Mouse (Mus musculus): Measurements from ENCODE around the gene Rbm15. TPM values are rescaled to one million over a fixed set of nuclear protein-coding genes. Genes with fewer than 3 reads are reported as not detected.
A peak's percentile ranks its signal among the peaks of the same experiment; 100 is the strongest.

The Rbm15 gene
- polyA plus RNA-seq, 1 experiment from 2014 or later: 20.7 TPM

- H3K9ac ChIP-seq (replicated peaks; ENCODE audit: low read depth, low read length): peak overlapping the region; percentile 71
- peak overlapping the region; percentile 96 for H3K27ac ChIP-seq (ENCODE audit: low read length)
- H3K27me3 ChIP-seq (ENCODE audit: control insufficient read depth, insufficient read depth, low read length): no peaks in the 10 kb centered on the region
- WGBS: 11% methylated on average over 12 of the region's 12 CpGs
- H3K4me2 ChIP-seq (replicated peaks; ENCODE audit: low read depth, low read length): peak overlapping the region; percentile 45
- H3K4me3 ChIP-seq (ENCODE audit: low read depth, low read length): peak overlapping the region; percentile 97
- peaks cover 24% of the 10 kb centered on the region for H3K4me1 ChIP-seq (ENCODE audit: control insufficient read depth, insufficient read depth, low read length)
- H3K36me3 ChIP-seq (ENCODE audit: control insufficient read depth, insufficient read depth, low read length): peaks cover 16% of the 10 kb centered on the region
- H3K9me3 ChIP-seq (ENCODE audit: control insufficient read depth, low read depth, low read length): no peaks in the 10 kb centered on the region
- ATAC-seq (ENCODE audit: insufficient number of reproducible peaks, insufficient read depth, low FRiP score, low read depth): no peak
Measured at GRCm38 (mm10) chr3:107334202-107334934, 895 bp upstream of the Rbm15 start.

GRCm38 (mm10) chr3:107332960-107333380 is 503 bp downstream of the Rbm15 start:
- Histone ChIP-seq H3K4me3 (ENCODE audit: low read depth, low read length) (peak overlapping the region; percentile 97), H3K27ac (ENCODE audit: low read length) (peak overlapping the region; percentile 96), H3K36me3 (ENCODE audit: control insufficient read depth, insufficient read depth, low read length) (peaks cover 17% of the 10 kb centered on the region), H3K4me1 (ENCODE audit: control insufficient read depth, insufficient read depth, low read length) (peaks cover 24% of the 10 kb centered on the region), H3K9ac (replicated peaks; ENCODE audit: low read depth, low read length) (peak overlapping the region; percentile 82), H3K27me3 (ENCODE audit: control insufficient read depth, insufficient read depth, low read length) (no peaks in the 10 kb centered on the region), H3K9me3 (ENCODE audit: control insufficient read depth, low read depth, low read length) (no peaks in the 10 kb centered on the region), H3K4me2 (replicated peaks; ENCODE audit: low read depth, low read length) (no peak overlapping the region)
- under 1% methylated on average over 37 of the region's 37 CpGs for WGBS
- ATAC-seq (ENCODE audit: insufficient number of reproducible peaks, insufficient read depth, low FRiP score, low read depth): peak; percentile 96

GRCm38 (mm10) chr3:107332127-107332959 is 1.1 kb downstream of the Rbm15 start:
- WGBS: under 1% methylated on average over 66 of the region's 75 CpGs

GRCm38 (mm10) chr3:107331746-107332126 is 1.7 kb downstream of the Rbm15 start:
- Histone ChIP-seq H3K36me3 (ENCODE audit: control insufficient read depth, insufficient read depth, low read length) (peaks cover 20% of the 10 kb centered on the region), H3K27me3 (ENCODE audit: control insufficient read depth, insufficient read depth, low read length) (no peaks in the 10 kb centered on the region), H3K4me1 (ENCODE audit: control insufficient read depth, insufficient read depth, low read length) (peaks cover 24% of the 10 kb centered on the region), H3K27ac (ENCODE audit: low read length) (no peak overlapping the region; the same call in 1 of the 2 replicates), H3K9me3 (ENCODE audit: control insufficient read depth, low read depth, low read length) (no peaks in the 10 kb centered on the region), H3K9ac (replicated peaks; ENCODE audit: low read depth, low read length) (peak overlapping the region; percentile 82), H3K4me2 (replicated peaks; ENCODE audit: low read depth, low read length) (peak overlapping the region; percentile 95), H3K4me3 (ENCODE audit: low read depth, low read length) (peak overlapping the region; percentile 97)
- 17% methylated on average over 17 of the region's 17 CpGs for WGBS
- ATAC-seq (ENCODE audit: insufficient number of reproducible peaks, insufficient read depth, low FRiP score, low read depth): no peak

More at GRCm38 (mm10) chr3:107332127-107332959, 1.1 kb downstream of the Rbm15 start:
- H3K9ac ChIP-seq (replicated peaks; ENCODE audit: low read depth, low read length): peak overlapping the region; percentile 82
- no peaks in the 10 kb centered on the region for H3K9me3 ChIP-seq (ENCODE audit: control insufficient read depth, low read depth, low read length)
- H3K4me3 ChIP-seq (ENCODE audit: low read depth, low read length): peak overlapping the region; percentile 97
- no peak for ATAC-seq (ENCODE audit: insufficient number of reproducible peaks, insufficient read depth, low FRiP score, low read depth)
- no peaks in the 10 kb centered on the region for H3K27me3 ChIP-seq (ENCODE audit: control insufficient read depth, insufficient read depth, low read length)
- peak overlapping the region; percentile 95 for H3K4me2 ChIP-seq (replicated peaks; ENCODE audit: low read depth, low read length)
- peaks cover 20% of the 10 kb centered on the region for H3K36me3 ChIP-seq (ENCODE audit: control insufficient read depth, insufficient read depth, low read length)
- peak overlapping the region; percentile 93 for H3K27ac ChIP-seq (ENCODE audit: low read length)
- H3K4me1 ChIP-seq (ENCODE audit: control insufficient read depth, insufficient read depth, low read length): peaks cover 24% of the 10 kb centered on the region

GRCm38 (mm10) chr3:107330503-107331424 is 2.7 kb downstream of the Rbm15 start:
- peak overlapping the region; percentile 82; the same call in 1 of the 2 replicates for H3K9ac ChIP-seq (replicated peaks; ENCODE audit: low read depth, low read length)
- peaks cover 24% of the 10 kb centered on the region for H3K36me3 ChIP-seq (ENCODE audit: control insufficient read depth, insufficient read depth, low read length)
- WGBS: 50% methylated on average over 28 of the region's 28 CpGs
- peaks cover 28% of the 10 kb centered on the region for H3K4me1 ChIP-seq (ENCODE audit: control insufficient read depth, insufficient read depth, low read length)
- H3K27me3 ChIP-seq (ENCODE audit: control insufficient read depth, insufficient read depth, low read length): no peaks in the 10 kb centered on the region
- H3K27ac ChIP-seq (ENCODE audit: low read length): no peak overlapping the region
- H3K9me3 ChIP-seq (ENCODE audit: control insufficient read depth, low read depth, low read length): no peaks in the 10 kb centered on the region
- ATAC-seq (ENCODE audit: insufficient number of reproducible peaks, insufficient read depth, low FRiP score, low read depth): no peak
- H3K4me2 ChIP-seq (replicated peaks; ENCODE audit: low read depth, low read length): peak overlapping the region; percentile 95
- H3K4me3 ChIP-seq (ENCODE audit: low read depth, low read length): peak overlapping the region; percentile 97

GRCm38 (mm10) chr3:107326442-107326841 is 7.0 kb downstream of the Rbm15 start:
- WGBS: 92% methylated on average over 1 of the region's 1 CpGs
- Histone ChIP-seq H3K4me3 (ENCODE audit: low read depth, low read length) (no peak overlapping the region), H3K27ac (ENCODE audit: low read length) (no peak overlapping the region), H3K27me3 (ENCODE audit: control insufficient read depth, insufficient read depth, low read length) (no peaks in the 10 kb centered on the region), H3K9ac (replicated peaks; ENCODE audit: low read depth, low read length) (no peak overlapping the region), H3K9me3 (ENCODE audit: control insufficient read depth, low read depth, low read length) (no peaks in the 10 kb centered on the region), H3K4me1 (ENCODE audit: control insufficient read depth, insufficient read depth, low read length) (peaks cover 34% of the 10 kb centered on the region), H3K36me3 (ENCODE audit: control insufficient read depth, insufficient read depth, low read length) (peaks cover 34% of the 10 kb centered on the region), H3K4me2 (replicated peaks; ENCODE audit: low read depth, low read length) (no peak overlapping the region)
- ATAC-seq (ENCODE audit: insufficient number of reproducible peaks, insufficient read depth, low FRiP score, low read depth): no peak

GRCm38 (mm10) chr3:107321776-107322175 is 11.7 kb downstream of the Rbm15 start:
- H3K4me1 ChIP-seq (ENCODE audit: control insufficient read depth, insufficient read depth, low read length): peaks cover 19% of the 10 kb centered on the region; the same call in 1 of the 2 replicates
- no peaks in the 10 kb centered on the region for H3K27me3 ChIP-seq (ENCODE audit: control insufficient read depth, insufficient read depth, low read length)
- H3K9ac ChIP-seq (replicated peaks; ENCODE audit: low read depth, low read length): no peak overlapping the region
- H3K9me3 ChIP-seq (ENCODE audit: control insufficient read depth, low read depth, low read length): no peaks in the 10 kb centered on the region
- no peak for ATAC-seq (ENCODE audit: insufficient number of reproducible peaks, insufficient read depth, low FRiP score, low read depth)
- peaks cover 20% of the 10 kb centered on the region for H3K36me3 ChIP-seq (ENCODE audit: control insufficient read depth, insufficient read depth, low read length)
- H3K4me2 ChIP-seq (replicated peaks; ENCODE audit: low read depth, low read length): no peak overlapping the region
- H3K4me3 ChIP-seq (ENCODE audit: low read depth, low read length): no peak overlapping the region
- no peak overlapping the region for H3K27ac ChIP-seq (ENCODE audit: low read length)

GRCm38 (mm10) chr3:107321141-107321540 is 12.3 kb downstream of the Rbm15 start:
- Histone ChIP-seq H3K4me2 (replicated peaks; ENCODE audit: low read depth, low read length) (no peak overlapping the region), H3K4me1 (ENCODE audit: control insufficient read depth, insufficient read depth, low read length) (peaks cover 19% of the 10 kb centered on the region; the same call in 1 of the 2 replicates), H3K27ac (ENCODE audit: low read length) (no peak overlapping the region), H3K4me3 (ENCODE audit: low read depth, low read length) (no peak overlapping the region), H3K36me3 (ENCODE audit: control insufficient read depth, insufficient read depth, low read length) (peaks cover 19% of the 10 kb centered on the region), H3K9ac (replicated peaks; ENCODE audit: low read depth, low read length) (no peak overlapping the region), H3K9me3 (ENCODE audit: control insufficient read depth, low read depth, low read length) (no peaks in the 10 kb centered on the region), H3K27me3 (ENCODE audit: control insufficient read depth, insufficient read depth, low read length) (no peaks in the 10 kb centered on the region)
- 88% methylated on average over 2 of the region's 2 CpGs for WGBS
- no peak for ATAC-seq (ENCODE audit: insufficient number of reproducible peaks, insufficient read depth, low FRiP score, low read depth)

All from stomach, embryonic 14.5 days (tissue).